Mouse (Mus musculus) left cerebral cortex, adult 2 months (tissue): ENCODE measurements at regions not wholly inside any gene's neighbourhood (a gene's known extent, or its start where the extent isn't known, plus 50 kb on each side); places are given as distances from the start of the nearest gene placed in this dataset.

ENCODE experiments used
- DNase-seq, 2 experiments: peaks; one replicate each; pipeline ENCODE4 v3.0.0; 2021 to 2022; ENCODE audit warnings: low spot score in 2 of 2, mixed read lengths in 1 of 2; ENCODE audit errors: extremely low spot score in 1 of 2
- H3K27ac ChIP-seq: fragments of 200-600 bp; 2 replicates; pipeline ENCODE4 v1.8.1; 2022
- H3K4me3 ChIP-seq: fragments of 200-600 bp; 2 replicates; pipeline ENCODE4 v1.8.1; 2022
- CTCF ChIP-seq: fragments of 200-600 bp; IDR thresholded peaks from 2 replicates; pipeline ENCODE4 v1.8.1; 2022; ENCODE audit warnings: antibody characterized with exemption, mild to moderate bottlenecking, moderate library complexity
- intact Hi-C: fragments of 180-260 bp; cut with DNase I; formaldehyde crosslinking; loops from one replicate; pipeline ENCODE4 v1.15.1; 2025

DNA sequence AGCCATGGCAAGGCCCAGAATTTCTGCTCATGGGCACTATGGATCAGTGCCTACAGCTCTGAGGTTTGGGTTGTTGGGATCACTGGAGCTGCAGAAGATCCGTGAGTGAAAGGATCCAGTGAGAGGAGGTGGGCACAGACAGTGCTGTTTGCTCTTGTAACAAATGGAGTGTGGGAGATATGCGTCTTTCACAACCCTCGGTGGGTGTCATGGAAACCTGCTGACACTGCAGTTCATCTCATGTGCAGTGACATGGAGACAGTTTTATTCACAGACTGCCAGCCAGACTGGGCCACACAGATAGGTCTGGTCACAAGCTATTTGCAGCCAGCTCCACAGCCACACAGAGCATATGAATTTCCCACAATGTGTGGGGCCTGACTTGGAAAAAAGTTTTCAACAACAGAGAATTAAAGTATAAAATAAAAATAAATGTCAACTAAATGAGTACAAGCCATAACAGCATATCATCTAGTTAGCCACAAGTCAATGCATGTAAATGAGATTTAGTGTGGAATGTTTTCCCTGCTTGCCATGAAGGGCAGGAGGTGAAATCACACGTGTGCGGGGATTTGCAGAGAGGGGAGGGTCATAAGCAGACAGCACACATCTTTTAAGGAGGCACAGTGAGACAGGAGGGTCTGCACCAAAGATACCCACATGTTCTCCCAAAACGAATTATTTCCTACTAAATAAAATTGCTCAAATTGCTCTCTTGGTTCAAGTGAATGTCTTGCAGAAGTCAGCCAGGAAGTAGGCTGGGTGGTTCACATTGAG is 124.8 kb upstream of the Pfn2 start:
- intact Hi-C loops, result no loop called here
- Histone ChIP-seq H3K4me3 (no peak overlapping the region), H3K27ac (no peak overlapping the region)
- no peak for TF ChIP-seq CTCF
- peak in 1 of 2 experiments; percentile 16 for DNase-seq

GRCm38 (mm10) chr3:57973546-57973945 is 125.7 kb upstream of the Pfn2 start:
- TF ChIP-seq CTCF, result no peak
- H3K27ac ChIP-seq, result no peak overlapping the region

DNA sequence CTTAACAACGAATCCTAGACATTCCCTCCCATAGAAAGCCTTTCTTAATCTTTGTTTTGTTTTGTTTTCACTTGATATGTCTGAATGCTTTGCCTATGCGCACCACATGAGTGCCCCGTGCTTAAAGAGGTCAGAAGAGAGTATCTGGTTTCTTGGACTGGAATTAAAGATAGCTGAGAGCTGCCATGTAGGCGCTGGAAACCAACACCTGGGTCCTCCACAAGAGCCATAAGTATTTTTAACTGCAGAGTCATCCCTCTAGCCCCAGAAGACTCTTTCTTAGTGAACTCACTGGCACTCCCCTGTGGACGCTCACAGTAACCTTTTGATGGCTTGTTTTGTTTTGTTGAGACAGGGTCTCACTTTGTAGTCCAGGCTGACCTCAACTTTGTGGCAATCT is 127.5 kb upstream of the Pfn2 start:
- DNase-seq, result no peak
- TF ChIP-seq CTCF, result no peak
- intact Hi-C loops, result no loop called here
- Histone ChIP-seq H3K4me3 (no peak overlapping the region), H3K27ac (no peak overlapping the region)

More at GRCm38 (mm10) chr3:57973546-57973945, 125.7 kb upstream of the Pfn2 start:
- DNase-seq, result no peak
- intact Hi-C loops, result no loop called here
- no peak overlapping the region for H3K4me3 ChIP-seq

- no peak for TF ChIP-seq CTCF
- intact Hi-C loops, result no loop called here
- peak; percentile 10 for DNase-seq
- Histone ChIP-seq H3K4me3 (no peak overlapping the region), H3K27ac (no peak overlapping the region; the same call in 1 of the 2 replicates)
Measured at GRCm38 (mm10) chr3:57976640-57977229, 128.9 kb upstream of the Pfn2 start.

DNA sequence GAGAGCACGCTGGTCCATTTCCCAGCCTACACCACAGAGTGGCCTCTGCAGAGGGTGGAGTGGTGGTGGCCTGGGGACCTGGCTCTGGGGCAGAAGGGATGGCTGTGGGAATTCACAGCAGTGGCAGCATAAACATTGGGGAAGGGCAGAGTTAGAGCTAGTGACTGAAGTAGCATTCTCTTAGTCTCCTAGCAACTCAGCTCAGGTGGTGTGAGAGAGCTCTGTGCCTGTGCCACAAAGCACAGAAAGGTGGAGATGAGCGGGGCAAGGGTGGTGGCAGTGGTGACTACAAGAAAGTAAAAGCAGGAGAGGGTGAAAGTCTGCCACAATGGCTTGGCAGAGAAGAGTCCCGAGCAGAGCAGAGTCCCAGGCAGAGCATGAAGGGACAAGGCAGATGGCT is 140.3 kb upstream of the Pfn2 start:
- intact Hi-C loops, result no loop called here
- DNase-seq, result no peak
- no peak for TF ChIP-seq CTCF
- no peak overlapping the region for H3K4me3 ChIP-seq
- H3K27ac ChIP-seq, result no peak overlapping the region

- no peak for DNase-seq
- TF ChIP-seq CTCF, result no peak
- H3K27ac ChIP-seq, result no peak overlapping the region
- intact Hi-C loops, result no loop called here
- H3K4me3 ChIP-seq, result no peak overlapping the region
Measured at GRCm38 (mm10) chr3:57990738-57991137, 142.9 kb upstream of the Pfn2 start.

DNA sequence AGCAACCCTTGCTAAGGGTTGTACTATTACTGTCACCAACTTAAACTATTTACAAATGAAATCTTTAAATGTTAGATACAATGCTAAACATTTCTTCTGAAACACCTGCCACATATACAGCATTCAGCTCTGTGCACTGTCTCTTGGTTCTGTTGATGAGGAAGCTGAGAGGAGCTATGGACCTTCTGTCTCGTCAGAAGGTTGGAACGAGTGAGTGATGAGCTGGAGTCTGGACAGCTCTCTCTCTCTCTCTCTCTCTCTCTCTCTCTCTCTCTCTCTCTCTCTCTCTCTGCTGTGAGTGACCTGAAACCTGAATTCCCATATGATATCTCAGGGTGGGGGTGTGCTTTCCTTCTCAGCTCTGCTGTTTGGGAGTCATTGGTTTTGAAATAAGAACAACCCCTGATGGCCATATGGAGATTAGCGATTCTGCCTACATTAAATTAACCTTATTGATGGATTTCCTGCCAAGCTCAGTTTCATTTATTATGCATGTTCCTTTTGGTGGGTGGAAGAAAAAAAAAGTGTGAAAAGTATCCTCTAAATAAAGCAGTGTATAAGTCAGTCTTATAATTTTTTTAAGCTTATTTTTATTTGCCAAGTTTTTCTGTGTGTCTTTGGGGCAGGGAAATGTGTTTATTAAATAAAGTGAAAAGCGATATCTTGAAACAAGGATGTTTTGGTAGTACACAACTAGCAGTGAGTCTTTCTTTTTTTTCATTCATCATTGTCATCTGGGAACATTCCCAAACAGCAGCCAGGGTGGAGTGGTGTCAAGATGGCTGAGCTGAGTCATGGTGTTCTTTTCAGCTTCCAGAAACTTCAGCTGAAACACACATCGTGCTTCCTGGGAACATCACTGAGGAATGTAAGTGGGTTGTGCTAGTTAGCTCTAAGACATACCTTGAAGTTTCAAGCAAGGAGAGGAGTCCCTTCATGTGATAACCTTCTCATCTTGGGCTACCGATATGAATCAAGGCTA is 150.5 kb upstream of the Pfn2 start:
- intact Hi-C loops, result loop anchor here (1.0 to 2.0 kb wide), 4 partner anchors 64 to 152 kb away; no protein-coding TSS in a partner anchor
- peak; percentile 34 to 46 for DNase-seq
- no peak for TF ChIP-seq CTCF
- H3K4me3 ChIP-seq, result no peak overlapping the region
- H3K27ac ChIP-seq, result peak overlapping the region; percentile 36; the same call in 1 of the 2 replicates

DNA sequence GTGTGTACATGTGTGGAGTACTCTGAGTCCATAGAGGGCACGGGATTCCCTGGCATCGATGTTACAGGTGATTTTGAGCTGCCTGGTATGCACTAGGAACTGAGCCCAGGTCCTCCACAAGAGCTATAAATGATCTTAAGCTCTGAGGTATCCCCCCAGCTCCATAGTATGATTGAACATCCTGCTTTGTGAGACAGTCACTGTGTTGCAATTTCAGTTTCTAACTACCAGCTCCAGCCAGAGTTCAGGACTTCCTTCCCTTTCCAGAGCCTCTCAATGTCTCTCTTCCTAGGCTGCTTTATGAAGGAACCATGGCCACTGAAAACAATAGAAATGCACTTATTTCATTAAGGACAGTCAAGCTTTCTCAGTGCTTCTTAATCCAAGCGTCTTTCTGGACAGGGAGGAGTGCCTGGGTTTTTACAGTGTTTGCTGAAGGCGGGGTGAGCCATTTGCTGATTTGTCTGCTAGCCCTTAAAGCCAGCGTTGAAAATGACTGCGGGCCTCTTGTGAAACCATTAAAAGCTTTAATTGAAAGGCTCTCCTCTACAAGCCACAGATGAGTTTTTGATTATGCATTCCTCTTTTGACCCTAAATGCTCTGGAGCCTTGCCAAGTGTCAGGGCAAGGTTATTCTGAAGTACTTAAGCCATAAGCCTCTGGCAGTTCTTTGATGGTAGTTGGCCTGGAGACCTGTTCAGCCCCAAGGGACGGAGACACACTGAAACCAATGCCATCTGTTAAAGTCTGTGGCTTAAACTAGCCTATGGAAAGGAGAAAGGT is 155.1 kb upstream of the Pfn2 start:
- H3K4me3 ChIP-seq, result no peak overlapping the region
- TF ChIP-seq CTCF, result no peak
- no peak for DNase-seq
- H3K27ac ChIP-seq, result no peak overlapping the region
- intact Hi-C loops, result no loop called here

DNA sequence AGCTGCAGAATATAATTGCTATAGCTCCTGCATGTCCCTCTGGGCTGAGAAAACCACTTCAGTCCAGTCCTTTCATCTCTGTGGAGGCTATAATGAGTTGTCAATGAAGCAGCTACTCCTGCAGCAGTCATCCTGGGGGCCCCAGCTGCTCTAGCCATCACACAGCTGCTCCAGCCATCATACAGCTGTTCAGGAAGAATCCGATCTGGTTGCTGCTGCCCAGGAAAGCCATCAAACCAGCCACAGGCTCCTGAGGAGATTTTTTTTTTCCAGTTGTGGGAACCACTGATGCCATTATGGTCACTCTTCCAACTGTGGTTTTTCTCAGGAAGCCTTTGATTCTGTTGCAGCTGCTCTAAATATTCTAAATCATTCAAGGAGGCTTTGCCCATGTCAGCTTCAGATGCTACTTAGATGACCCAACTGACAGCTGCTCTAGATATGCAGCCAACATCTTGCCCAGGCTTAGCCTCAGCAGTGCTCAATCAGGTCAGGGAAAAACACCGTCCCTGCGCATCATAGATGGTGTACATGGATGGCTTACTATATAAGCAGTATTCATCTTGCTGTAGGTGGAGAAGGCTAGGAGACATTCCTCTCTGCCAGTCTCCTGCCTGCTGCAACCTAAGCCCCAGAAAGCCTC is 177.0 kb upstream of the Pfn2 start:
- no peak for DNase-seq
- no peak overlapping the region for H3K27ac ChIP-seq
- H3K4me3 ChIP-seq, result no peak overlapping the region
- no peak for TF ChIP-seq CTCF
- intact Hi-C loops, result no loop called here

DNA sequence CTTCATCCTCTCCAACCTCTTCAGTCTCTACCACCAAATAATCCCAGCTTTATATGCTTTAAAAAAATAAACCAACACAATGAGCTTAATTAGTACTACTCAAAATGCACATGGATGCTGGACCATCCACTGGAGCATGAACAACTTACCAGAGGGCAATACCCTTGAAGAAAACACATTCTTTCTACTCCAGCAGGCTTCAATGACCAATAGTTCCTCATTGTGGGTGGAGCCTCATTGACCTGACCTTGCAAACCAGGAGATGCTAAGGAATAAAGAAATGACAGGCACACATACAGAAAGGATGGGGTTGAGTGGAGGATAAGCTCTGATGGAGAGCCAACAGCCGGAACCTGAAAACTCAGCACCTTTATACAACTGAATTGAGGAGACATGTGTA is 201.7 kb upstream of the Pfn2 start:
- no peak for TF ChIP-seq CTCF
- DNase-seq, result no peak
- H3K27ac ChIP-seq, result no peak overlapping the region
- intact Hi-C loops, result no loop called here
- H3K4me3 ChIP-seq, result no peak overlapping the region

GRCm38 (mm10) chr3:58054726-58055125 is 206.8 kb upstream of the Pfn2 start:
- intact Hi-C loops, result no loop called here
- DNase-seq, result no peak
- Histone ChIP-seq H3K4me3 (no peak overlapping the region), H3K27ac (no peak overlapping the region)
- TF ChIP-seq CTCF, result no peak
